Mouse (Mus musculus): ENCODE measurements around the gene Rnf10. TPM values are rescaled to one million over a fixed set of nuclear protein-coding genes. Genes with fewer than 3 reads are reported as not detected.

Gene Rnf10
- polyA plus RNA-seq, 1 experiment from 2014 or later = 138 TPM

DNA sequence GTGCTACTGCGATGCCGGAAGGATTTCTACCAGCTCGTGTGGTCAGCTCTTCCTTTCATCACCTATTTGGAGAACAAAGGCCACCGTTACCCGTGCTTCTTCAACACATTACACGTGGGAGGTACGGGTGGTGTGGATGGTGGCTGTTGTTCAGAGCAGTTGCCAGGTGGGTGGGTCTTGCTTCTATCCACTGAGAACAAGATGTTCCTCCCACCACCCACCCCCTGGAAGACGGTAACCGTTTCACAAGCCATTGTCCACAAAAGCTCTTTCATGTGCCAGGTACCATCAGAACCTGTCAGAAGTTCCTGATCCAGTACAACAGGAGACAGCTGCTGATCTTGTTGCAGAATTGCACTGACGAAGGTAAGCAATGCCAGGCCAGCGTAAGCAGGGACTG, 32.5 kb downstream of the Rnf10 start:
- DNase-seq (ENCODE audit: low spot score) = no peak
- Histone ChIP-seq H3K36me3 (replicated peaks) (peaks cover 56% of the 10 kb centered on the region), H3K27ac (replicated peaks) (no peak overlapping the region), H3K27me3 (replicated peaks; ENCODE audit: low read depth, poor library complexity, severe bottlenecking) (peaks cover 6% of the 10 kb centered on the region), H3K4me1 (peaks cover 18% of the 10 kb centered on the region), H3K9me3 (no peaks in the 10 kb centered on the region), H3K4me3 (no peak overlapping the region)
- 90% methylated on average over 11 of the region's 11 CpGs for WGBS

DNA sequence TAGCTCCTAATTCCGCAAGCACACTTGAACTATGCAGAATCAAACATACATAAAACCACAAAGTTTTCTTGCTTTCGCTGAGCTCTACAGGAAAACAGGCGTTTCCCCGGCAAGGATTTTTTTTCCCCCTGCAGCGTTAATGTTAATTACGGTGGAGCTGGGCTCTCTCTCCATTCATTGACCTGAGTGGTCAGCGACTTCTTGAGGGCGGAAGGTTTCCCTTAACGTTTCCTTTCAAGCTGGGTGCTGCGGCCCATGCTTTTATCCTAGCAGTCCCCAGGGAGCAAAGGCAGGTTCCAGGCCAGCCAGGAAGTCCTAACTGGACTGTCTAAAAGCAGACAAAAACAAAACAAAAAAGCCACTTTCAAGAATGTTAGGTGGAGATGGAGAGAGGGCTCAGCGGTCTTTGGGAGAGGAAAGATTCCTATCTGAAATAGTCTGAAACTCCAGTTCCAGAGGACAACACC, 33.9 kb downstream of the Rnf10 start:
- no peak overlapping the region for H3K27ac ChIP-seq (replicated peaks)
- H3K4me1 ChIP-seq = peaks cover 22% of the 10 kb centered on the region
- H3K9me3 ChIP-seq = no peaks in the 10 kb centered on the region
- peaks cover 20% of the 10 kb centered on the region for H3K27me3 ChIP-seq (replicated peaks; ENCODE audit: low read depth, poor library complexity, severe bottlenecking)
- DNase-seq (ENCODE audit: low spot score) = peak; percentile 28
- H3K36me3 ChIP-seq (replicated peaks) = peaks cover 41% of the 10 kb centered on the region
- H3K4me3 ChIP-seq = peak overlapping the region; percentile 96
- WGBS = 5% methylated on average over 11 of the region's 11 CpGs

DNA sequence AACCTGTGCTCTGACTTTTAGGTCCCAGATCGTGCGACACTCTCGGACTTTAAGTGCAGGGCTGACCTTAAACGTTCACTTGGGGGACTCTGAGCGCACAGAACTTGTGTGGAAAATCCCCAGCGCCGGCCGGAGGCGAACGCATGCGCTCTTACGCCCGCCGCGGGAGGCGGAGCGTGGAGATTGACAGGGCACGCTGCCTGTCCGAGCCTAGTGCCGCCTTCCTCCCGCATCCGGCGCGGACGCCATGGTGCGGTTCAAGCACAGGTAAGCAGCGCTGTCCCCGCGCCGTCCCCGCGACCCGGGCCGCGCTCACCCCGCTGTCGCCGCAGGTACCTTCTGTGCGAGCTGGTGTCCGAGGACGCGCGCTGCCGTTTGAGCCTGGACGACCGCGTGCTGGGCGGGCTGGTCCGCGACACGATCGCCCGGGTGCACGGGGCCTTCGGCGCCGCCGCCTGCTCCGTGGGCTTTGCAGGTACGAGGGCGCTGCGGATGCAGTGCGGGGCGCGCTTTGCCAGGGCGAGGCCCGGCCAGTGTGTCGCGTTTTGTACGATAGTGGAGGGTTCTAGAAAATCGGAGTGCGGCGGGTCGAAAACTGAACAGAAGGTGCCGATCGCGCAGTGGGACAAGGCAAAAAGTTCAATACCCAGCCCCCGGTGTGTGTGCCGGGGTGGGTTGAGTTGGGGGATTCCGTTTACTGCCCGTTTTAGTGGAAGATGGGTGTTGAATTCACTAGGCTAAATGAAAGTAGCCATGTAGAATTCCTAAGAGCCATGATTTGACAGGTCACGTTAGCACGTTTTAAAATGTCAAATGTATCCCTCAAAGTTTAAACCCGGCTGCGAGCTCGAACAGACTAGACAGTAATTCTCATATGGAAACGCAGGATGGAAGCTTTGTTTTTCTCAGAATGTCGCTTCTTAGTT, 34.6 kb downstream of the Rnf10 start:
- Histone ChIP-seq H3K9me3 (no peaks in the 10 kb centered on the region), H3K4me3 (peak overlapping the region; percentile 96), H3K36me3 (replicated peaks) (peaks cover 35% of the 10 kb centered on the region), H3K4me1 (peaks cover 22% of the 10 kb centered on the region), H3K27ac (replicated peaks) (peak overlapping the region; percentile 84), H3K27me3 (replicated peaks; ENCODE audit: low read depth, poor library complexity, severe bottlenecking) (peaks cover 27% of the 10 kb centered on the region)
- WGBS = under 1% methylated on average over 88 of the region's 88 CpGs
- peak; percentile 92 for DNase-seq (ENCODE audit: low spot score)

DNA sequence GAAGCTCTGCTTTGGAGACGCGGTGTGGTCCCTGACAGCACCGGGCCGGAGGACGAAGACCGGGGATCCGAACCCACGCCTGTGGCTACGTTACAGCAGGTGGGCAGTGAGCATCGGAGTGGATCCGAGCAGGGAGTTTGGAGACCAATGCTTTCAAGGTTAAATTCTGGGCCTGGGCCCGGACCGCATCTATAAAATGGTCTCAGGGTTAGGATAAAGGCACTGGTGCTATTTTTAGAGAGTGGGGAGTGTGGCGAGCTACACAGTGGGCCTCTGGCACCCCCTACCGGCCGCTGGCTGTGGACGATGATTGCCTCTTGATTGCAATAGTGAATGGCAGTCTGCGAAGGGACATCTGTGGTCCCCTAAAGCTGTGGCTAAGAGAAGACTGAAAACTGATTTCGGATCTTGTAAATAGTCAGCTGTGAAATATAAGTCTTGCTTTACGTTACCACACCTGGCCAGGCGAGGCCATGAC, 36.9 kb downstream of the Rnf10 start, which contains the start of gene Pop5:
Gene Pop5, plus strand, starts transcription at position 51 of the 478 bp plus-strand sequence.
- Histone ChIP-seq H3K4me1 (peaks cover 30% of the 10 kb centered on the region), H3K36me3 (replicated peaks) (peaks cover 12% of the 10 kb centered on the region), H3K27ac (replicated peaks) (peak within 1 kb of the TSS; percentile 63; the same call in 1 of the 2 replicates), H3K4me3 (peak within 1 kb of the TSS; percentile 66), H3K9me3 (no peaks in the 10 kb centered on the region), H3K27me3 (replicated peaks; ENCODE audit: low read depth, poor library complexity, severe bottlenecking) (peaks cover 45% of the 10 kb centered on the region)
- 2% methylated on average over 21 of the region's 21 CpGs for WGBS
- DNase-seq (ENCODE audit: low spot score) = peak; percentile 93

DNA sequence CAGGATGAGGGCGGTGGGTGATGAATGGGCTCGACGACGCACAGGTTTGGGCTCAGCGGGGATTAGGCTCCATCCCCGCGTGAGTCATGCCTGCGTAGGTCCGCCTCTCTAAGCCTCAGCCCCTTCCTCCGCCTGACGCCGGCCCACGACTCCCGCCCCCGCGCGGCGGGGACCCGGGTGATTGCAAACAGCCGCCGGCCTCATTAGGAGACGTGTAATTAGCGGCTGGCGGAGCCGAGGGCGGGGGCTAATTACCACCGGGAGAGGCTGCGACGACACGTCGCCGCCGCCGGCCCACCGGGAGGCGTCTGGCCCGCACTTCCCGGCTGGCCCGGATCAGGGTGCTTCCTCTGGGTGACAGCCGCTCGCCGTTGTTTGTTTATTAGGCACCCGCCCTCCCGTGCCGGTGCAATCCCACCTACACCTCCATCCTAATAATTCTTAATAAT, 37.4 kb downstream of the Rnf10 start:
- WGBS = under 1% methylated on average over 45 of the region's 45 CpGs
- Histone ChIP-seq H3K4me3 (peak overlapping the region; percentile 66), H3K4me1 (peaks cover 30% of the 10 kb centered on the region), H3K36me3 (replicated peaks) (peaks cover 7% of the 10 kb centered on the region), H3K27ac (replicated peaks) (peak overlapping the region; percentile 63; the same call in 1 of the 2 replicates), H3K27me3 (replicated peaks; ENCODE audit: low read depth, poor library complexity, severe bottlenecking) (peaks cover 45% of the 10 kb centered on the region), H3K9me3 (no peaks in the 10 kb centered on the region)
- DNase-seq (ENCODE audit: low spot score) = peak; percentile 59

DNA sequence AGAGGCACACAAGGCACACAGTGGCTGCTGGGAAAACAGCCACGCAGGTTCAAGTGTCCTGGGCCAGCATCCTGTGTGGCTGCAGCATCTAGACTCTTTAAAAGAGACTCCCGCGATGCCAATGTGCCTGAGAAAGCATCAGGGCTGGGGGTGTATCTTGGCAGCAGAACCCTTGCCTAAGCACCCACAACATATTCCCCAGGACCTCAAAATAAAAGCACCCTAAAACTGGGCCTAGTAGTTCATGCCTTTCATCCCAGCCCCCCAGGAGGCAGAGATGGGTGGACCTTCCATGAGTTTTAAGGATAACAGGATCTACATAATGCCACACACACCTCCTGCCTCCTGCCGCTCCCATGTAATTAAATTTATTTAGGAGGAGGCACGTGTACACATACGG, 38.2 kb downstream of the Rnf10 start:
- no peak for DNase-seq (ENCODE audit: low spot score)
- Histone ChIP-seq H3K27me3 (replicated peaks; ENCODE audit: low read depth, poor library complexity, severe bottlenecking) (peaks cover 45% of the 10 kb centered on the region), H3K9me3 (no peaks in the 10 kb centered on the region), H3K27ac (replicated peaks) (no peak overlapping the region), H3K4me3 (peak overlapping the region; percentile 66; the same call in 1 of the 2 replicates), H3K4me1 (peaks cover 30% of the 10 kb centered on the region), H3K36me3 (replicated peaks) (no peaks in the 10 kb centered on the region)
- 42% methylated on average over 6 of the region's 6 CpGs for WGBS

DNA sequence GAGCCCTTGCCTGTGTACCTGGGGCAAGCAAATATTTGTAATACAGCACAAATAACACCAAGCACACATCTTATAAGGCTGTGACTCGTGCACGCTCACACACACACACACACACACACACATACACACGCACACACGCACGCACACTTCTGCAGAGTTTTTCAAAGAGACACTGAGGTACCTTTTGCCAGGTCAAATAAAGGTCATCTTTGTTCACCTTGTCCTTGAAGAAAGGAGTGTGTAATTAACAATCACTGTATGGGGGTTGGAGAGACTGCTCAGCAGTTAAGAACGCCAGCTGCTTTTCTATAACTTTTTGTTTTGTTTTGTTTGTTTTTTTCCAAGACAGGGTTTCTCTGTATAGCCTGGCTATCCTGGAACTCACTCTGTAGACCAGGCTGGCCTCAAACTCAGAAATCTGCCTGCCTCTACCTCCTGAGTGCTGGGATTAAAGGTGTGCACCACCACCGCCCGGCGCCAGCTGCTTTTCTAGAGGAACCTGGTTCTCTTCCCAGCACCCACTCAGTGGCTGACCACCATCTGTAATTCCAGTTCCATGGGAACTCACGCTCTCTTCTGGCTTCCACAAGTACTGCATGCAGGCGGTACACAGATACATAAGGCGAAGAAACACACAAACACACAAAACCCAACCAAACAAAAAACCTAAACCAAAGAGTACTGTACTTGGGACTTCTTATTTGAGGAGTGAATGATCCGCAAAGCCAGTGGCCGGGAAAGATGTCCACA, 39.5 kb downstream of the Rnf10 start:
- H3K27ac ChIP-seq (replicated peaks) = no peak overlapping the region
- peaks cover 45% of the 10 kb centered on the region for H3K27me3 ChIP-seq (replicated peaks; ENCODE audit: low read depth, poor library complexity, severe bottlenecking)
- peaks cover 20% of the 10 kb centered on the region for H3K4me1 ChIP-seq
- H3K4me3 ChIP-seq = no peak overlapping the region
- 92% methylated on average over 14 of the region's 14 CpGs for WGBS
- no peaks in the 10 kb centered on the region for H3K36me3 ChIP-seq (replicated peaks)
- DNase-seq (ENCODE audit: low spot score) = no peak
- H3K9me3 ChIP-seq = no peaks in the 10 kb centered on the region

DNA sequence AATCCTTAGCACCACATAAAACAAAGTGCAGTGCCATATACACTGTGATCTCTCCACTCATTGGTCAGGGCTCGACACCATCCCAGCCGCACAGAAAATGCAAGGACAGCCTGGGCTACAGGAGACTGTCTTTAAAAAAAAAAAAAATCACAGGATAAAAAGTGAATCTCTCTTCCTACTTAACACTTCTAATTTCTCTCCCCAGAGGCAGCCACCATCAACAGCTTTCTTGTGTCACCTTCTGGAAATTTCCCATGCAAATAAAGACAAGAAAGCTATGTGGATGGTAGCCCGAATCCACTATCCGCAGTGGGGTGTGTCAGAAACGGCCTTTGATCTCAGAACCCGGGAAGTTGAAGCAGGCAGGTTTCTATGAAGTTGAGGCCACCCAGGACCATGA, 40.2 kb downstream of the Rnf10 start:
- no peak for DNase-seq (ENCODE audit: low spot score)
- no peaks in the 10 kb centered on the region for H3K9me3 ChIP-seq
- H3K36me3 ChIP-seq (replicated peaks) = no peaks in the 10 kb centered on the region
- H3K4me1 ChIP-seq = peaks cover 18% of the 10 kb centered on the region
- 77% methylated on average over 6 of the region's 6 CpGs for WGBS
- H3K27ac ChIP-seq (replicated peaks) = no peak overlapping the region
- H3K4me3 ChIP-seq = no peak overlapping the region
- peaks cover 45% of the 10 kb centered on the region for H3K27me3 ChIP-seq (replicated peaks; ENCODE audit: low read depth, poor library complexity, severe bottlenecking)

DNA sequence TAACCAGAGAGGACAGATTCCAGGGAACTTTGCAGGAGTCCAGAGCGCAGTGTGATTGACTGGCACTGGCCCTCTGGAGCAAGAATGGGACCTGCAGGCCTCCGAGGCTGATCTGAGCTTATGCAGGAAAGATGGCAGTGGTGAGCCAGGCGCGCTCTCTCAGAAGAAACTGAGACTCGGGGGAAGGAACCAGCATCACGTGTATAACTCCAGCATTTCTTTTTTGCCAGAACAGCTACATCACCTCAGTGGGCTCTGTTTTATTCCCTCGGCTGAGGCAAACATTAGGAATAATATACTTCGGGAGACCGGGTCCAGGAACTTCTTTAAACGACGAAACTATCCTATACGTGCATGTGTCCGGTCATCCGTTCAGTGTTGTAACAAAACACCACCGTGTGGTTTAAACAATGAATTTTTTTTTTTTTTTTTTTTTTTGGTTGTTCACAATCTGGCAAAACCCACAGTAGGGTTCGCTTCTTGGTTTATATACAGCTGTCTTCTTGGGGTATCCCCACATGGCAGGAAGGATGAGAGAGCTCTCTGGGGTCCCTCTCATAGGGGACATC, 41.1 kb downstream of the Rnf10 start:
- Histone ChIP-seq H3K27ac (replicated peaks) (no peak overlapping the region), H3K27me3 (replicated peaks; ENCODE audit: low read depth, poor library complexity, severe bottlenecking) (peaks cover 45% of the 10 kb centered on the region)
- 51% methylated on average over 16 of the region's 16 CpGs for WGBS

DNA sequence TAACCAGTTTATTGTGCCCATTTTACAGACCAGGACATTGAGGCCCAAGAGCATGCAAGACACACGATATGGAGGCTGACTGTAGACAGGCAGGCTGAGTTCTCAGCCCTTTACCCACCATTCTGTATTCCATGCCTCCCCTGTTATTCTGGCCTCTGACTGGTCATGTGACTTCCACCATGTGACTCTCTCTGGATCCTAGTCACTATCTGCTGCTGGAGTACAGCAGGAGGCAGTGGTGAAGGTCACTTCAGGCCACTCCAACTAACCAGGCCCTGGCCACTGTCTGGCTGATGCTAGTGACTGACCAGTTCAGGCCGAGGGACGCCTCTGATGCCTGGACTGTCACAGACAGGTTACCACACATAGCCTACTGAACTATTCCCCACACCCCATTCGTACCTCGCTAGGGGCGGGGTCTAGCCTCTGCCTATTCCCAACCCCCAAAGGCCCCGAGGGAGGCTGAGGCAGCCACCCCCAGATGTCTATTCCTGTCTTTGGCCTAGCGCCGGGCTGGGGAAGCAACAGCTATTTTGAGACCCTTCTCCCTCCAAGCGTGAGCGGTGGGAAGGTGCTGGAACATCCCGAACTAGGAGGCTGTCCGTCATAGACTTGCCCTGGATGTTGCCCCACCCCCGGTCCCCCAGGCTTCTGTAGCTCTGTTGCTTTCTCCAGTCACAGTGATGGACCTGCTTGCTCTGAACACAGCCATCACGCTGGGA, 41.7 kb downstream of the Rnf10 start:
- Histone ChIP-seq H3K36me3 (replicated peaks) (no peaks in the 10 kb centered on the region), H3K27me3 (replicated peaks; ENCODE audit: low read depth, poor library complexity, severe bottlenecking) (peaks cover 45% of the 10 kb centered on the region), H3K27ac (replicated peaks) (no peak overlapping the region), H3K9me3 (no peaks in the 10 kb centered on the region), H3K4me1 (peaks cover 18% of the 10 kb centered on the region), H3K4me3 (no peak overlapping the region)
- 45% methylated on average over 15 of the region's 15 CpGs for WGBS
- no peak for DNase-seq (ENCODE audit: low spot score)

More for the DNA sequence above, 41.1 kb downstream of the Rnf10 start:
- no peak overlapping the region for H3K4me3 ChIP-seq
- H3K36me3 ChIP-seq (replicated peaks) = no peaks in the 10 kb centered on the region
- H3K9me3 ChIP-seq = no peaks in the 10 kb centered on the region
- peaks cover 18% of the 10 kb centered on the region for H3K4me1 ChIP-seq
- no peak for DNase-seq (ENCODE audit: low spot score)

DNA sequence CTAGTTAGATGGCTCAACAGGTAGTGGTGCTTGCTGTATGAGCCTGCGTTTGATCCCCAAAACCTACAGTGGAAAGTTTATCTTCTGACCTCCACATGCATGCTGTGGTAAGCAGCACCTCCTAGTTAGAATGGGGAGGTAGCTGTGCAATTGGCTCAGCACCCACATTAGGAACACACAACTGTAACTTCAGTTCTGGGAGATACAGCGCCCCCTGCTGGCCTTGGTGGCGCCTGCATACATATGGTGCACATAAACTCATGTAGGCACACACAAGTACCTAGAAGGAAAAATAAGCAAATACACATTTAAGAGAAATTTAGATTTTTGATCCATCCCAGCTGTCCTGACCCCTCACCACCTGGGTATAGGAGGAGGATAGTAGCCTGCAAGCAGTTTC, 50.2 kb downstream of the Rnf10 start:
- 74% methylated on average over 3 of the region's 3 CpGs for WGBS
- H3K36me3 ChIP-seq (replicated peaks) = no peaks in the 10 kb centered on the region
- H3K4me3 ChIP-seq = no peak overlapping the region
- H3K4me1 ChIP-seq = peaks cover 28% of the 10 kb centered on the region
- H3K27ac ChIP-seq (replicated peaks) = no peak overlapping the region
- H3K27me3 ChIP-seq (replicated peaks; ENCODE audit: low read depth, poor library complexity, severe bottlenecking) = peaks cover 11% of the 10 kb centered on the region
- H3K9me3 ChIP-seq = 0 out of 2 replicates have a peak, but pooled peaks cover 3% of the 10 kb centered on the region
- DNase-seq (ENCODE audit: low spot score) = no peak

All from embryonic facial prominence, embryonic 10.5 days (tissue).